Mouse (Mus musculus): ENCODE measurements at regions not wholly inside any gene's neighbourhood (a gene's known extent, or its start where the extent isn't known, plus 50 kb on each side); places are given as distances from the start of the nearest gene placed in this dataset.

DNA sequence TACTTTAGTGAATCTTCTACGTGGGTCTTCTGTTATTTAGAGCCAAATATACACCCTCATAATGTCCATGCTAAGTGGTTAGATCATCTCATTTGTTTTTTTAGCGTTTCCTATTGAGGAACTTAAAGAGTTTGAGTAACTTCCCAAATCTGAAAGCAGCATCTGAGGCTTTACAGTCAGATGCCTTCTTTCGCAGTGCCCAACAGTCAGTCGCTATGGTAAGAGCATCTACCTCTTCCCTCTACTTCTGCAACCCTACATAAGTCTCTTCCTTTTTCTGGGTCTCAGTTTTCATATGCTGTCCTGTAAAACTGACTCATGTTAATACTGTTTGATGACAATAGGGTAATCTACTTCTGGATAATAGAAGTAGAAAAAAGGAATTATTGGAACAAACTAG is 146.8 kb downstream of the Ktn1 start:
- no peak for DNase-seq (ENCODE audit: extremely low spot score in 1 of 2, low spot score in 1 of 2)

DNA sequence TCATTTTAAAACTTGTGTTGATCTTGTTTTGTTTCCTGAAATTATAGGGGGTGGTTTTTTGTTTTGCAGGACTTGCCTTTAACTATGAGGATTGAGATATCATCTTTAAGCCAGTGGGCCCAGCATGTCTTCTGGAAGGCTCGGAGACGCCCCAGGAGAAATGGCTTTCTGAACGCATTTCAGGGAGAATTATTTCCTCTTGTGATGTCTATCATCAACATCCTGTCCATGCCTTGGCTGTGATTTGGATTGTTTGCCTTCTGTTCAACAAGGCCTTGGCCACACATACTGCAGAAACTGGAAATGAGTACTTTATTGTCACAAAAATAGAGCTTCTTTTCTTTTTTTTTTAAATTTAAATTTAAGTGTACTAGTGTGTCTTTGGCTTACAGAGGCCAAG is 150.0 kb downstream of the Ktn1 start:
- no peak for DNase-seq (ENCODE audit: extremely low spot score in 1 of 2, low spot score in 1 of 2)

DNA sequence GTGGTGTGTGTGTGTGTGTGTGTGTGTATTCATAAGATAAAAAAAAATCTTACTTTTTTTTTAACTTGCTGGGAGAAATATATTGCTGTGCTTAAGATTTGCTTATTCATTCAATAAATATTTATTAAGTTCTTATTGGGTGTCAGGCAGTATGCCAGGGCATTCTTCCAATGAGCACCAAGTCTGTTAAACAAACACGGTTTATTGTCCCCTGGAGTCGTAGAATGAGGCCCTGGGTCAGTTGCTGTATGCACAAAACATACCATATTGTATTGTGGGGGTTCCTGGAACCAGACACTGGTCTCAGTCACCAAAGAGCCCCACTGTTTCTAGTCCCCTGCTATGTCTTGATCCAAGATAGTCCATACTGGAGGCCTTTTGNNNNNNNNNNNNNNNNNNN is 151.3 kb downstream of the Ktn1 start:
- DNase-seq (ENCODE audit: extremely low spot score in 1 of 2, low spot score in 1 of 2): no peak

DNA sequence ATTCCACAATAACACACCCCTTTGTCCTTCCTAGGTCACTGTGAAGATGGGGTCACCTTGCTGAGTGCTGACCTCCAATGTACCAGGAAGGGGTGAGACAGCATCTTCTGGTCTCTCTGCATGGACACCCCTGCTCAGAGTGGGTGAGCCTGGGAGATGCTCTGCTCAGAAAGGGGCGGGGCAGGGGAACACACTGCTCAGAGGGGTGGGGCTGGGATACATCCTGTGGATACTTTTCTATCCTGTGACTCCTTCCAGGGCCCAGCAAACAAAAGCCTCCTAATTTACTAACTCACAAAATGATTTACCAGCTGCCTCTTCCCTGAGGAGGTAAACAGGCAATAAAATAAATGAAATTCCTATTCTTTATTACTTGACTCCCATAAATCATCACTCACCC is 157.0 kb downstream of the Ktn1 start:
- DNase-seq (ENCODE audit: extremely low spot score in 1 of 2, low spot score in 1 of 2): no peak

DNA sequence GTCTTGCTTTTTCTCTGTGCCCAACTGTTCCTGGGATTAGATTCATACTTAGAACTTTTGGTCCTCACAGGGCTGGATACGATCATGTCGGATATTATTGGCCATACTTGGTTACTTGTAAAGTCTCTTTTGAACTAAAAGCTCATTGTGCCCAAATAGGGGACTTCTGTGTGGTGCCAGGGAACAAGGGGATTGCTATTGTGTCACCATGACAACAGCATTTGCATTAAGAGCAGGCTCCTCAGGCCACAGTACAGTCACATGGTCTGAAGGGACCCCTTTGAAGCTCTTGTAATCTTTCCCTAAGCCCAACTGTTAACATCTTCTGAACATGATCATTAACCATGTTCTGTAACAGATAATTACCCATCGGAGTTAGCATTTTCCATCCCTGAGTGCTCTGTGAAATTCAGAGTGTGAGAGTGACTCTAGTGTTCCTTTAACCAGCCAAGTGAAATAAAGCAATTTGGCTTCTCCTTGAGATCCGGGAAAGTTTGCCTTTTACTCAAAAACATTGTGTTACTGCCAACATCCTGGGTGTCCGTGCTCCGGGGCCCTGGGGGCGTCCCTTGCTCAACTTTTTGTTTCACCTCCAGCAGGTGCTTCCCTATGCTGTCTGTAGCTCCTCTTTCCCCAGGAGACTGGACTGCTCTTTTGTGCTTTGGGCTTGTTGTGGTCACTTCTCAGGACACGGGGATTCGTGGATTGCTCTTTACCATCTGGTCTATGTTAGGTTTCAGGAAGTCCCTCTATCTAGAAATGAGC is 157.7 kb downstream of the Ktn1 start:
- DNase-seq (ENCODE audit: extremely low spot score in 1 of 2, low spot score in 1 of 2): no peak

DNA sequence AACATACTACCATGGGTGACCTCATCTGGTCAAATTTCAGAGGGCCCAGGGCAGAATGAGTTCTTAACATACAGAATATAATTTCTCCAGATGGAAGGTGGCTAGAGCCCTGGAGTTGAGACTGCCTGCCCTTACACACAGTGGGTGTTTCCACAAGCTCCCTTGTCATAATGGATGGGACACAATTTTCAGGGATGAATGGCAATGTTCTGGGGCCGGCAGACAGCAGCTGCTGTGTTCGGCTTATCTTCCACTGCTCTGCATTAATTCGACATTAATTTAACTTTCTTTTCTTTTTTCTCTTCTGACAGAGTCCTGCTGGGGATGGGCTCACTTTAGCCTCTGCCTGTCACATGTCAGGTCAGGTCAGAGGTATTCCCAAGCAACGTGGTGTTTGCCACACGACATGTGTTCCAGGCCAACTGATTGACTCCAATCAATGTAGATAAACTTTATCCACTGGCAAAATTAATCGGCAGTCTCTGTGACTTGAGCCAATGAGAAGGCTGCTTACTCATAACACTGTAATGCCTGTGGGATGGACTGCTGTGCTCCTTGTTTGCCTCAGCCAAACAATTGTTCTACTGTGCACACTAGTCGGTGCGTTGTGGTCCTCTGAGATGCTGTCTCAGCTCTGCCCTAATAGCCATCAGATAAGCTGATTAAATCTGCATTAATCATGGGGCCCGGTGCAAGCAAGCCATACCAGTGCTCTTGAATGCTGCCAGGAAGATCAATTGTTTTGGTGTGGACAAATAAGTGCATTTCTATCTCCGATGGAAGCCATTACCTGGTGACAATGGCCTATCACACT is 160.1 kb downstream of the Ktn1 start:
- DNase-seq (ENCODE audit: extremely low spot score in 1 of 2, low spot score in 1 of 2): no peak

DNA sequence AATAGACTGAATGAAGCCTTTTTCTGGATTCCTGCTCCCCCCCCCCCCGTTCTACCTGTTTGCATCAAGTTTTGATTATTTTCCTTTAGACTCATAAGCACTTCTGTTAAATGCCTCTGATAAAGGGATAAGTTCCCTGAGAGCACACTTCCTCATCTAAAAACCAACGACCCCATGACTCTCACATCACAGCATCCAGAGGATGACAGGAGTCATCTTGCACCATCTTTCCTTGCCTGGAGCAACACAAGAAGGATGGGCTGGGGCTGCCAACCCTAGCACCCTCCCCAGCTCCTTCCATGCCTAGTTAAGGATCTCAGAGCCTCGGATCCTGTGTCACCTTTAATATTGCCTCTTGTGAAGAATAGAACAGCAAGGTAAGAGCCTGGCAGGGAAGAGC is 170.0 kb downstream of the Ktn1 start:
- no peak for DNase-seq (ENCODE audit: extremely low spot score in 1 of 2, low spot score in 1 of 2)

DNA sequence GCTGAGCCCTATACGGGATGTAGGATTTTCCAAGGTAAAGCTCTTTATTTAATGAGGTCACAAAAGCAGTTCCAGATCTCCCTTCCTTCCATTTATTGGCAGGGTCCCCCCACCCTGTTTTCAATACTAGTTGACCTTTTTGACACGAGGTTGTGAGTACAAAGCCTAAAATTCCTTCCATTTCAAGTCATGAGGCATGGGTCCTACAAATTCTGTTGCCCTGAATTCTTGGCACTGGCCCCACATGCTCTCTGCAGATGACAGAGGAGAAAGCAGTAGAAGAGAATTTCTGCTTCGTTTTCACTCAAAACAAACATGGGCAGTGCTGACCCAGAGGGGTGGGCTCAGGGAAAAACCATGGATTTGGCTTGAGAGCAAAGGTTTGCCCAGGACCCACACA is 170.4 kb downstream of the Ktn1 start:
- DNase-seq (ENCODE audit: extremely low spot score in 1 of 2, low spot score in 1 of 2): no peak

DNA sequence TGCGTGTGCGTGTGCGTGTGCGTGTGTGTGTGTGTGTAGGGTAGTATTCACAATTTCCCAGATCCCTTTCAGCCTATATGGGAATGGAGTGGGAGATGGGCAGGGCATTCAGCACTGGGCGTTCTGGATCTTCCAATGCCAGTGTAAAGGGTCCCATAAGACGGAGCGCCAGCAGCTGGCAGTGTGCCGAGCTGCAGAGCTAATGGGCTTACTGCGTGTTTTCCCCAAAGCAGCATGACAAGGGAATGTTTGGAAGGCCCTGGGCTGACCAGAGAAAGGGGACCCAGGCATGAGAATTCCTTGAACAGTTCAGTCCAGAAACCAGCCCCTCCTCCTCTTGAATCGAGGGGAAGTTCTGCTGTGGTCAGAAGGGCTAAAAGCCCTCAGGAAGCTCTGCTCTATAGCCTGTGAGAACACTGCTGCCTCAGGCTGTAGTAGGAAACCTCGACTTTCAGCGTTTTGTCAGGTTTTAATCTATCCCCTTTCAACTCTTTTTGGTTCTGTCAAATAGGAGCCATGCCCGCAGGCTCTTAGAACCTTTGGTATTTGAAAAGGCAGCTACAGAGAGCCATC is 172.4 kb downstream of the Ktn1 start:
- no peak for DNase-seq (ENCODE audit: extremely low spot score in 1 of 2, low spot score in 1 of 2)

DNA sequence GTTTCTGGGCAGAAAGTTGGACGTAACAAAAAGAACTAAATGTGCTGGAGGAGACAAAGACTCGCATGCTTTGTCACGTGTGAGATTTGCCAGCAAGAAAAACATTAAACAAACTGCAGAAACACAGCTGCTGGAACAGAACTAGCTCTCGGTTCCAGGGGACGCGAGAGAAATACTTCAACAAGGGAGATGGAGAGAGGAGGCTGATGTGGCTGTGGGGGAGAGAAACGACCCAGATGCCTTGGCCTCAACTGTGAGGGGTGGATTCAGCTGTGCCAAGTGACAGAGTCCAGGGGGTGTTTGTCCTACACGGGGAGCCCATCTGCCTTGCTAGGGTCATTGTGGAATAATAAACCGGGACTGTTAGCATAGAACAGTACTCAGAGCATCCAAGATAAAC is 174.9 kb downstream of the Ktn1 start:
- DNase-seq (ENCODE audit: extremely low spot score in 1 of 2, low spot score in 1 of 2): no peak

DNA sequence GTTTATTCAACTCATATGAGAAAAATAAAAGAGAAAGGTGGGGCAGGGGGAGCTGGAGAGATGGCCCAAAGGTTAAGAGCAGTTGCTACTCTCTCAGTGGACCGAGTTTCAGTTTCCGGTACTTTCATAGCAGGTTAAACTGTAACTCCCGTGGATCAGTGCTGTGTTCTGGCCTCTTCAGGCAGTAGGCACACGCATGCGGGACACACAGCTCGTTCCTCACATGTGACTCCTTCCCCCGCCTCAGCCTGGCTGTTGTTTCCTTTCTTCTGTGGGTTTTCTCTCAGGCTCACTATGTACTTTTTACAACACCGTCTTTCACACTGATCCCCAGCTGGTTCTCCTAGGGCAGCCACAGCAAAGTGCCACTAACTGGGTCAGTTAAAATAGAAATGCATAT is 175.4 kb downstream of the Ktn1 start:
- DNase-seq (ENCODE audit: extremely low spot score in 1 of 2, low spot score in 1 of 2): no peak

DNA sequence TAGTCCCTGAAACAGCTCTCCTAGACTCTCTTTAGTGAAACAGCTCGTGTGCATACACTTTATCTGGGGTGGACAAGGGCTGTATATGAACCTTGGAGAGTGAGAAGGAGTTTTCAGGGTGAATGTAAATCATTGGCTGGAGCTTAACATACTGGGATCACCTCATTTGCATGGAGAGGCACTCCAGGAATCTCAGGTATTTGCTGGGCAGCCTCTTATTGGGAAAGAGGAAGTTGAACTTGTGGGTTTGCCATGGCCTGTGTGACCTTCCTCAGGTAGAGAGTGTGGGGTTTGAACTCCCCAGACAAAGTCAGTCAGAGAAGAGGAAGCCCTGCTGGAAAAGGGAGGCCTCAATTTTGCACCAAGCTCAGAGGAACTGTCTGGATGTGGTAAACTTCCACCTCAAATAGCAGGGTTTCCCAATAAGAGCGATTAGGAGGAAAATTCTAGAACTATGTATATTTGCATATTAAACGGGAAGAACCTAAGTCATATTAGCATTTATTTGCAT is 177.3 kb downstream of the Ktn1 start:
- DNase-seq (ENCODE audit: extremely low spot score in 1 of 2, low spot score in 1 of 2): no peak

DNA sequence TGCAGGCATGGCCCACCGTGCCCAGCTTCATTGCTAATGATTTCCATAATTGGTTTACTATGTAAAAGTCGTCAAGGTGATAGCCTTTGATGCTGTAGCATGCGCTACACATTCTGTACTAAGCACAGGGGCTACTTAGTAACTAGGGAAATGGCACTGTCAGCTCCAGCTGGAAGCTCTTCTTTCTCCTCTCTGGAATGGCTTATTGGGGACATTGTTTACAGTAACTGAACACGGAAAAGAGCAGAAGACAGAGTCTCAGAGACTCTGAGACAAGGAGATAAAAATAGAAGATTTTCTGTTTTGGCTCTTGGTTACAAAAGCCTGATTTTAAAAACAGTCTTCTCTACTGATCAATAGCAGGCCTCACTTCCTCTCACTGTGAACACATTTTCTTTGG is 178.3 kb downstream of the Ktn1 start:
- DNase-seq (ENCODE audit: extremely low spot score in 1 of 2, low spot score in 1 of 2): no peak

DNA sequence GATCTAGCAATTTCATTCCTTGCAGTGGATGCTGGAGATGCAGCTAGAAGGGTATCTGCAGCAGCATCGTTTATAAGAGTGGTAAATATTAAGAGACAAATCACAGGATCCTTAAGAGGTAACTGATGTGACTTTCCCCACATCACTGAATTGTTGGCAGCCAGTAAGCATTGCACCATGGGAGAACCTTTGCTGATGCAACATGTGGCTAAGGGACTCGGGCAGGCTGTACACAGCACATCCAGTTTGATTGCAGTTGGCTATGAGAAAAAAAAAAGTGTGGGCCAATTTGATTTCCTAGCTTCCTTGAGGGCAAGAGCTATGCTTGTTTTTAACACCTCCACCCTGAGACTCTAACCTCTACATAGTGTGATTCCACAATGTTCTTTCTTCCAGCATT is 179.4 kb downstream of the Ktn1 start:
- DNase-seq (ENCODE audit: extremely low spot score in 1 of 2, low spot score in 1 of 2): no peak

DNA sequence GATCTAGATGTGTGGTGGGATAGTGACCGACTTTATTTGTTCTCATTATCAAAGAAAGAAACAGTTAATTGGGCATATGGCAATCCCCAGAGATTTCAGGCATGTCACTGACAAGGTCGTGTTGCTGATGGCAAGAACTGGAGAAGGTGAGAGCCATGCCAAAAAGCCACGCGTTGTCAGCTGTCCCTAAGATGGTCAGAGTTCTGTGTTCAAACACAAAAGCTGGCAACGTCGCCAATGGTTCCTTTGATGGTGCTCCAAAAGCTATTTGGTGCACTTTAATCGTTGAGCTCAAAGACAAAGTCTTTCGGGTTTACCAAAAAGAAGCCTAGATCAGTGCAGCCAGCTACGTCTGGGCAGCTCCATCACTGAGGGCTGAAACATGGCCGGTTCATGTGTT is 185.4 kb downstream of the Ktn1 start:
- no peak for DNase-seq (ENCODE audit: extremely low spot score in 1 of 2, low spot score in 1 of 2)

DNA sequence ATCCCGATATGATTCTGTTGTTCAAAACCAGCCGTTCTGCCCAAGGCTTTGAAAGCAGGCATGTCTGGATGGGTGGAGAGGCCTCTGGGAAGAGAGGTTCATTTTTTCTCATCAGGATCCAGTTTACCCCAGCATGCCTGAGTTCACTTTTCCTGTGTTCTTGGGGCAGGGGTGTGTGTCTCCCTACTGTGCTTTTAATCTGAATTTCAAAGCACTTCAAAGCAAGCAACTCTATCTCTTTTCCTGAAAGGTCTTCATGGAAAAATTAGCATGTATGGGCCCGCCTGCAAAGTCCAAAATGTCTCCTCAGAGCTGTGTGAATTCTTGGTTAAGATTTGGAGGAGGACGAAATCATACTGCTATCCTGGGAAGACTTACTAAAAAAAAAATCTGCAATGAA is 187.2 kb downstream of the Ktn1 start:
- no peak for DNase-seq (ENCODE audit: extremely low spot score in 1 of 2, low spot score in 1 of 2)

DNA sequence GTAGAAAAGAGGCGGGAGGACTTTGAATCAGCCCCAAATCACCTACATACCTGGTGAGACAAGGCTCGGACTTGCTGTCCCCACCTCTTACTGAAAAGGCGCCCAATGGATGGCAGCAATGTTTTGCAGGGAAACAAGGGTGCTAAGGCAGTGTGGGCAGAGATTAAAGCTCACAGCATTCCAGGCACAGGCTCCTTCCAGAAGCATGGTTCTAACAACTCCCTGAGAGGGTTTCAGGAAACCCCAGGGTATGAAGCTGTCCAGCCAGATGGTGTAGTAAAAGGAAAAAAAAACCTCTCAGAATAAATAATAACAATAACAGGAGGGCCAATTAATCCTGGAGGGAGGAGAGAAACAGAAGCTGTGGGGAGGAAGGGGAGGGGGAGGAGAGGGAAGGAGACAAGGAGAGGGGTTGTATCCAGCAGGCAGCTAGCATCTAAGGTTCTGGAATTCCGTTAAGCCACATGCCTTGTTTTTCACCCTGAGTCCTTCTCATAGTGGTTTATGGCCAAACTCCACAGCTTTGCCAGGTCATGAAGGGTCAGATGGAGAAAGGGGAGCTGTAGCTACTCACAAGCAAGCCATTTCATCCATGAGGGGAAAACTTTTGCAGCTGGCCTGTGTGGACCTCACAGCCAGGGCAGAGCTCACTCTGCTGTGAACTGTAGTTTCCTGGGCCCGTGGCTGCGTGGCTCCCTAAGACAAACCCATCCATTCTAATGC is 191.4 kb downstream of the Ktn1 start:
- no peak for DNase-seq (ENCODE audit: extremely low spot score in 1 of 2, low spot score in 1 of 2)

DNA sequence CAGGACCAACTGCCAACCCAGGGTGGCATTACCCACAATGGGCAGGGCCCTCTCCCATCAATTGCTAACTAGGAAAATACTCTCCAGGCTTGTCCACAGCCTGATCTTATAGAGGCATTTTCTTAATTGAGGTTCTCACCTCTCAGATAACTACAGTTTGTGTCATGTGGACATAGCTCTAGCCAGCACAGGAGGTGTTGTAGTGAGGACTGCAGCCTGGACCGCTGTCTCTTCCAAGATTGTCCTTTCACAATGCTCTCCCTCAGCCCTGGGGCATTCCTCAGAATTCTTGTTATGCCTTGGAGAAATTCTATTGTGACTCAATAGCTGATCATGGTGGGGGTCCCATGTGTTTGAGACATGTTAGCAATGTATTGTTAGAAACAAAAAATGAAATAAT is 196.1 kb downstream of the Ktn1 start:
- DNase-seq (ENCODE audit: extremely low spot score in 1 of 2, low spot score in 1 of 2): no peak

DNA sequence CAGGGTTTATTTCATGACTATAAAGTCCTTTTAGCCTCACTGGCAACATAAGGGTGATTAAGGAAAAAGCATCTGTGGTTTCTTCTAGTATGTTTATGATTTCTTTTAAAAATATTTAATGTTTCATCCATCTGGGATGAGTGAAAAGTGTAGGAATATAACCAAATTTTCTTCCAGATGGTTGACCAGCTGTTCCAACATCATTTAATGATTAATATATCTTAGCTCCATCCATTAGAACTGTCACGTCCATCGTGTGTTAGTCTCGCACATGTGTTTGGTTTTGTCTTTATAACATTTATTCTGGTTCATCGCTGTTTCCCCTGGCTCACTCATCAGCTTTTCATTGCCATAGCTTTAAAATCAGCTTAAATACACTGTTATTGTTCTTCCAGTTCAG is 200.6 kb downstream of the Ktn1 start:
- no peak for DNase-seq (ENCODE audit: extremely low spot score in 1 of 2, low spot score in 1 of 2)

DNA sequence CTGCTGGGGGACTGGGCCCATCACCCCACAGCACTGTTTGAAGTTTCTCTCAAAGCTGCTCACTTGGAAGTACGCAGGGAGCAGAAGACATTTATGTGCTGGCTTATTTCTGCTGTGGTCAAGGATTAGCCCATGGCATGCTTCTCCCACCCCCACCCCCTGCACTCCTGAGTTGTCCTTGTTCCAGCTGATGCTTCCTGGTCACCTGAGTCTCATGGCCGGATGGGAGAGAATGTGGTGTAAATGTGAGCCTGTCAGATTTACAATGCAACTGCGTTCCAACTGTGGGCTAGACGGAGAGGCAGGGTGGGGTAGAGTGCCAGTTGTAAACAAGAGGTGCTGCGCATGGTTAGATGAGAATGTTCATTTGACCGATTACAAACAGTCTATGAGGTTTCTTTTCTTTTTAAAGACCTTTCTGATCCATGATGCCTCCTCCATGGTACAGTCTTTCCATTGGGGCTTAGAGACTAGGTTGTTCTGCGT is 208.1 kb downstream of the Ktn1 start:
- no peak for DNase-seq (ENCODE audit: extremely low spot score in 1 of 2, low spot score in 1 of 2)

DNA sequence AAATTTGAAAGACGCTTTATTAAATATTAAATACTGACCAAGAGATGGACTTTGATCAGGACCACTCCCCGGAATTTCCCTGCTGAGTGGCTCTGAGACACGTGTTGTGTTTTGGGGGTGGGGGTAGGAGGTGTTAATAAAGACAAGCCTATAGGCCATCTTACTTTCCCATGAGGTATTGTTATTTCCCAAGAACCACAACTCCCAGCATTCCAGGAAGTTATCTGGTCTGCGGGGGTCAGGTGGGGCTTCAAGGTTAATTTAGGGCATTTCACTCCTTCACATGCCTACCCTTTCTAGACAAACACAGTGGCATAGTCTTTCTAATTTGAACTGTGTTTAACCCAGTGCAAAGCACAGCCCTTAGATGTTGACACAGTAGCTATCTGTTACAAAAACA is 209.0 kb downstream of the Ktn1 start:
- no peak for DNase-seq (ENCODE audit: extremely low spot score in 1 of 2, low spot score in 1 of 2)
